Mouse (Mus musculus): Measurements from ENCODE around the gene Kirrel3. TPM values are rescaled to one million over a fixed set of nuclear protein-coding genes. Genes with fewer than 3 reads are reported as not detected.

Gene Kirrel3
- polyA plus RNA-seq, 1 experiment from 2014 or later: 1.0 TPM

DNA sequence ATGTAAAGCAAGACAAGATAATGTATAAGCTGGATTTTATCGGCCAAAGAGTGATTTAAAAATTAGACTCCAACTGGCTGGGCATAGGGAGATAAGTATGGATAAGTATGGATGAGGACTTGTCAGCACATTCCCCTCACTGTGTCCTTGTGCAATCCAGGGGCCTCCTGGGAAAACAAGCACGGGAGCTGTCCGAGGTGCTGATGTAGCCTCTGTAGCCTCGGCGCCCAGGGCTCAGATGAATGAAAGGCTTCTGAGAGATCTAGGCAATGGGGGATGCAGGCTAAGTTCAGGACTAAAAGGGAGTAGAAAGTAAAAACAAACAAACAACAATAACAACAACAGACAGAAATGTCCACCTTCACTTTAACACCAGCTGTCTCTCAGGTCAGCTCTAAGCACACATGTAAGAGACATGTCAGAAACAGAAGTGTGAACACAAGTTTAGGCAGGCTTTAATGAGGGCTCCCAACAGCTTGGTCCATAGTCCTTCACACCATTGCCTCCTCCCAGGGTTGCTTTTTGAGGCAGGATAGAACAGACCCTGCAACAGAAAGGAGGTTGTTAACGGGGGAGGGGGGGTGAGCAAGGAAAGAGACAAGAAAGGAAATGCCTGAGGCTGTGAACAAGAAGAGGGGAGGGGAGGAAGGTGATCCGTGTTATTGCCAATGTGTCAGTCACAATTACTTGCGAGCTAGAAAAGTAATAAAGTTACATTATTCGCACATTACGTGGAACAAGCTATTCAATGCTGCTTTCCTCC, 352.2 kb downstream of the Kirrel3 start:
- no peak overlapping the region for H3K4me3 ChIP-seq
- WGBS: 41% methylated on average over 10 of the region's 10 CpGs

GRCm38 (mm10) chr9:34843275-34843965, 357.7 kb downstream of the Kirrel3 start:
- no peaks in the 10 kb centered on the region for H3K27me3 ChIP-seq (ENCODE audit: insufficient read depth, poor library complexity, severe bottlenecking)
- no peaks in the 10 kb centered on the region for H3K9me3 ChIP-seq
- no peak for DNase-seq (ENCODE audit: low spot score)
- no peaks in the 10 kb centered on the region for H3K4me1 ChIP-seq
- no peaks in the 10 kb centered on the region for H3K36me3 ChIP-seq
- no peak overlapping the region for H3K27ac ChIP-seq
- WGBS: 51% methylated on average over 10 of the region's 10 CpGs
- no peak overlapping the region for H3K4me3 ChIP-seq

More for the DNA sequence above, 352.2 kb downstream of the Kirrel3 start:
- Histone ChIP-seq H3K9me3 (no peaks in the 10 kb centered on the region), H3K27me3 (ENCODE audit: insufficient read depth, poor library complexity, severe bottlenecking) (no peaks in the 10 kb centered on the region), H3K36me3 (no peaks in the 10 kb centered on the region), H3K4me1 (no peaks in the 10 kb centered on the region), H3K27ac (no peak overlapping the region)
- DNase-seq (ENCODE audit: low spot score): no peak

GRCm38 (mm10) chr9:34846440-34846839, 360.7 kb downstream of the Kirrel3 start:
- WGBS: 64% methylated on average over 1 of the region's 1 CpGs
- no peaks in the 10 kb centered on the region for H3K27me3 ChIP-seq (ENCODE audit: insufficient read depth, poor library complexity, severe bottlenecking)
- no peak overlapping the region for H3K4me3 ChIP-seq
- no peak for DNase-seq (ENCODE audit: low spot score)
- H3K4me1 ChIP-seq: no peaks in the 10 kb centered on the region
- H3K9me3 ChIP-seq: no peaks in the 10 kb centered on the region
- H3K27ac ChIP-seq: no peak overlapping the region
- H3K36me3 ChIP-seq: no peaks in the 10 kb centered on the region

DNA sequence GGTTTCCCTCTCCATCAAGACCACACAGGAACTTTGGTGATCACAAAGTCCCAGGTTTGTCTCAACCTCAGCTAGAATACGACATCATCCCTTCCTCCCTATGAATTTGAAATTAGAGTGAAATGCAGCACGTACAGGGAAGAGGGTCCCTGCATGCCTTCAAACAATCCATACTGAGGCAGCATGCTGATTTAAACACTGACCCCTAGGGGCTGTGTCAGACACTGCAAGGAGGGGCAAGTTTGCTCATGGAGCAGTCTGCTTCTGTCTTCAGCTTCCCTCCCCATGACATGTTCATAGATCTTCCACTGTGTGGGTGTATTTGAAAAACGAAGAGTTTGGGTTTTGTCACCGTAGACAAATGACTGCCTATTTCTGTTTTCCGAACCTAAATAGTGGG, 362.0 kb downstream of the Kirrel3 start:
- H3K27me3 ChIP-seq (ENCODE audit: insufficient read depth, poor library complexity, severe bottlenecking): no peaks in the 10 kb centered on the region
- no peaks in the 10 kb centered on the region for H3K36me3 ChIP-seq
- H3K9me3 ChIP-seq: no peaks in the 10 kb centered on the region
- no peak overlapping the region for H3K4me3 ChIP-seq
- WGBS: 53% methylated on average over 5 of the region's 5 CpGs
- no peak overlapping the region for H3K27ac ChIP-seq
- DNase-seq (ENCODE audit: low spot score): no peak
- no peaks in the 10 kb centered on the region for H3K4me1 ChIP-seq

- no peaks in the 10 kb centered on the region for H3K9me3 ChIP-seq
- H3K36me3 ChIP-seq: no peaks in the 10 kb centered on the region
- no peaks in the 10 kb centered on the region for H3K27me3 ChIP-seq (ENCODE audit: insufficient read depth, poor library complexity, severe bottlenecking)
- 75% methylated on average over 4 of the region's 4 CpGs for WGBS
- no peaks in the 10 kb centered on the region for H3K4me1 ChIP-seq
- H3K27ac ChIP-seq: no peak overlapping the region
- DNase-seq (ENCODE audit: low spot score): no peak
- H3K4me3 ChIP-seq: no peak overlapping the region
Observed at GRCm38 (mm10) chr9:34851136-34851535, 365.4 kb downstream of the Kirrel3 start.

GRCm38 (mm10) chr9:34857575-34857974, 371.9 kb downstream of the Kirrel3 start:
- no peak overlapping the region for H3K4me3 ChIP-seq
- H3K4me1 ChIP-seq: no peaks in the 10 kb centered on the region
- peaks cover 9% of the 10 kb centered on the region; the same call in 1 of the 2 replicates for H3K27me3 ChIP-seq (ENCODE audit: insufficient read depth, poor library complexity, severe bottlenecking)
- 59% methylated on average over 9 of the region's 9 CpGs for whole genome bisulfite sequencing
- no peak overlapping the region for H3K27ac ChIP-seq
- no peaks in the 10 kb centered on the region for H3K9me3 ChIP-seq
- no peaks in the 10 kb centered on the region for H3K36me3 ChIP-seq
- no peak for DNase-seq (ENCODE audit: low spot score)

- WGBS: 83% methylated on average over 10 of the region's 10 CpGs
- peaks cover 9% of the 10 kb centered on the region; the same call in 1 of the 2 replicates for H3K27me3 ChIP-seq (ENCODE audit: insufficient read depth, poor library complexity, severe bottlenecking)
Observed at GRCm38 (mm10) chr9:34858071-34858470, 372.4 kb downstream of the Kirrel3 start.

DNA sequence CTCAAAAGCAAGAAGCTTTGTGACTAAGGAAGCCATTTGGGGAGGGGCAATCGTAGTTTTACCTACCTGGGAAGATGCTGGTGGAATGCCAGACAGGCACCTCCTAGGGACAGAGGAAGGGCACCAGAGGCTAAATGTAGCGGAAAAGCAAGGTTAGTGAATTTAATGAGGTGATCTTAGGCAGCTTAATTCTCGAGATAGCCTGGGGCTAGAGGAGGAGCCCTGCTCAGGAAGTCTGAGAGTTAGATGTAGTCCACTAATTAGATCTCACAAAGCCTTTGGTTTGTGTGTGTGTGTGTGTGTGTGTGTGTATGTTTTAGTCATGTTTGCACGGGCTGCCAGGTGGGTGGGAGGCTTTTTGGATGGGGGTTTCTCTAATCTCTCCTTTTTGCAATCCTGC, 375.2 kb downstream of the Kirrel3 start:
- no peaks in the 10 kb centered on the region for H3K36me3 ChIP-seq
- DNase-seq (ENCODE audit: low spot score): no peak
- no peaks in the 10 kb centered on the region for H3K4me1 ChIP-seq
- no peaks in the 10 kb centered on the region for H3K9me3 ChIP-seq
- H3K27me3 ChIP-seq (ENCODE audit: insufficient read depth, poor library complexity, severe bottlenecking): peaks cover 9% of the 10 kb centered on the region; the same call in 1 of the 2 replicates
- no peak overlapping the region for H3K4me3 ChIP-seq
- H3K27ac ChIP-seq: no peak overlapping the region
- 33% methylated on average over 4 of the region's 4 CpGs for WGBS

More at GRCm38 (mm10) chr9:34858071-34858470, 372.4 kb downstream of the Kirrel3 start:
- Histone ChIP-seq H3K4me1 (no peaks in the 10 kb centered on the region), H3K4me3 (no peak overlapping the region), H3K9me3 (no peaks in the 10 kb centered on the region), H3K27ac (no peak overlapping the region), H3K36me3 (no peaks in the 10 kb centered on the region)
- no peak for DNase-seq (ENCODE audit: low spot score)

- no peaks in the 10 kb centered on the region for H3K4me1 ChIP-seq
- WGBS: 31% methylated on average over 2 of the region's 2 CpGs
- H3K27me3 ChIP-seq (ENCODE audit: insufficient read depth, poor library complexity, severe bottlenecking): peaks cover 9% of the 10 kb centered on the region; the same call in 1 of the 2 replicates
- no peak overlapping the region for H3K27ac ChIP-seq
- no peaks in the 10 kb centered on the region for H3K9me3 ChIP-seq
- no peak for DNase-seq (ENCODE audit: low spot score)
- H3K36me3 ChIP-seq: no peaks in the 10 kb centered on the region
- H3K4me3 ChIP-seq: no peak overlapping the region
Observed at GRCm38 (mm10) chr9:34861775-34862174, 376.1 kb downstream of the Kirrel3 start.

DNA sequence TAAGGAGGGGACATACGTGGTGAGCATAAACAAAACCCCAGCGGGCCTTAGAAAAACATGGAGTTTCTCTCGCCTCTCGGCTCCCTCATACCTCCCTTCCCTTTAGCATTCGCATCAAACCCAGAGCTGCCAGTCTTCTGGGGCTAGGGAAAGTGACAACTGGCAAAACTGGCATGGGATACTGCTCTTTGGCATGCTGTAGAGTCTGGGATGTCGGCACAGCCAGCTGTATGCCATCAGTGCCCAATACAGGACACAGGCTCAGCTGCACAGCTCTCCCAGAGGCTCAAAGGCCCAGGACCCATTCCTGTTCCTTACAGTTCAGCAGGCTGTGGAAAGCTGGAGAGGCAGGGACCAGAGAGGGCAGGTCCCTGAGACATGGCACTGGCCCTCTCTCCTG, 379.9 kb downstream of the Kirrel3 start:
- no peak for DNase-seq (ENCODE audit: low spot score)
- no peaks in the 10 kb centered on the region for H3K36me3 ChIP-seq
- 81% methylated on average over 6 of the region's 6 CpGs for WGBS
- H3K27ac ChIP-seq: no peak overlapping the region
- H3K4me1 ChIP-seq: no peaks in the 10 kb centered on the region; the same call in 1 of the 2 replicates
- H3K4me3 ChIP-seq: no peak overlapping the region
- H3K27me3 ChIP-seq (ENCODE audit: insufficient read depth, poor library complexity, severe bottlenecking): peaks cover 6% of the 10 kb centered on the region; the same call in 1 of the 2 replicates
- H3K9me3 ChIP-seq: no peaks in the 10 kb centered on the region

- Histone ChIP-seq H3K9me3 (no peaks in the 10 kb centered on the region), H3K4me3 (no peak overlapping the region), H3K36me3 (no peaks in the 10 kb centered on the region), H3K4me1 (peaks cover 10% of the 10 kb centered on the region), H3K27ac (no peak overlapping the region), H3K27me3 (ENCODE audit: insufficient read depth, poor library complexity, severe bottlenecking) (0 out of 2 replicates have a peak, but pooled peaks cover 7% of the 10 kb centered on the region)
- WGBS: 69% methylated on average over 15 of the region's 15 CpGs
- no peak for DNase-seq (ENCODE audit: low spot score)
Observed at GRCm38 (mm10) chr9:34871316-34871966, 385.7 kb downstream of the Kirrel3 start.

DNA sequence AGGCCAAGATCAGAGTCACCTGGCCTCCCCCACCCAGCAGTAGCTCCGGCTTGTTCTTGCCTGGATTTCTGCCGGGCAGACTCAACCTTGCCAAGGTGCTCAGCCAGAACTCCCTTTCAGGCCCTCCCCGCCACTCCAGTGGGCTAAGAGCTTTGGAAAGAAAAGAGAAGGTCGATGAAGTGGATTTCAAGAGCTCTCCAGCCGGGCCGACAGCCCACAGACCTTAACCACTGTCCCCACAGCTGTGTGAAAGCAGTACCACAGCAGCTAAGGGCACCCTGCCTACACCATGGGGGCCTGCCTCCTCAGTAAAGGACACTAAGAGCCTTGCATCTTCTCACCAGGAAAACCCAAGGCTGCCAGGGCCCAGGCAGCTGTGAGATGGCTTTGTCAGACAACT, 389.5 kb downstream of the Kirrel3 start:
- H3K4me3 ChIP-seq: no peak overlapping the region
- 0 out of 2 replicates have a peak, but pooled peaks cover 7% of the 10 kb centered on the region for H3K27me3 ChIP-seq (ENCODE audit: insufficient read depth, poor library complexity, severe bottlenecking)
- no peaks in the 10 kb centered on the region for H3K36me3 ChIP-seq
- H3K9me3 ChIP-seq: no peaks in the 10 kb centered on the region
- WGBS: 59% methylated on average over 6 of the region's 6 CpGs
- no peak overlapping the region for H3K27ac ChIP-seq
- DNase-seq (ENCODE audit: low spot score): no peak
- peaks cover 10% of the 10 kb centered on the region for H3K4me1 ChIP-seq

GRCm38 (mm10) chr9:34877186-34877585, 391.5 kb downstream of the Kirrel3 start:
- 59% methylated on average over 3 of the region's 3 CpGs for WGBS
- no peak for DNase-seq (ENCODE audit: low spot score)
- H3K9me3 ChIP-seq: no peaks in the 10 kb centered on the region
- H3K27ac ChIP-seq: no peak overlapping the region
- H3K4me1 ChIP-seq: peaks cover 10% of the 10 kb centered on the region
- no peaks in the 10 kb centered on the region for H3K36me3 ChIP-seq
- H3K27me3 ChIP-seq (ENCODE audit: insufficient read depth, poor library complexity, severe bottlenecking): no peaks in the 10 kb centered on the region
- H3K4me3 ChIP-seq: no peak overlapping the region
